Mouse (Mus musculus): Measurements from ENCODE around the gene Ucma.

DNA sequence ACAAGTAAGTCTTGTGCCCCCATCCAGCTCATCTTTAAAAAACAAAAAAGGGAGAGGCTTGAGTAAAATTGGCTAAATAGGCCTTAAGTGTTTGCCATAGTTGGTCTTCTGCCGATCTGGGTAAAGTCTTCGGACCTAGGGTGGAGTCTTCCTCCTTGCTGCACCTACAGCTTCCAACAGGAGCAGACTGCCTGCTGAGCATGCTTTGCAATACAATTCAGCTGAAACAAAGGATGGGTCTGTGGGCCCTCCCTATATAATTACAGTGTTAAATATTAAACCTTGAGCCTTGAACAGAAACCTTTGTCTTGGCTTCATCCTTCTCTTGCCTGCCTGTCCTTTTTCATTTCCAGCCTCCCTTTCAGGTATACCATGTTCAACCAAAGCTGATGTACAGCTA lies 8.1 kb upstream of the Ucma start:
- TF ChIP-seq POLR2A (IDR thresholded peaks at IDR 0.05; ENCODE audit: low read depth, low read length) (no peak), CTCF (IDR thresholded peaks at IDR 0.05; ENCODE audit: extremely low read depth, insufficient read length, insufficient replicate concordance, low read depth, low read length) (no peak)
